Mouse (Mus musculus) testis, adult 2 months (tissue): ENCODE measurements around the gene P2rx3. TPM values are rescaled to one million over a fixed set of nuclear protein-coding genes. Genes with fewer than 3 reads are reported as not detected.

ENCODE experiments used
- H3K27ac ChIP-seq: fragments of 200-500 bp; 2 replicates; pipeline ENCODE4 v1.5.1; 2012; ENCODE audit warnings: low read depth, low read length; ENCODE audit not compliant: control insufficient read depth, insufficient read depth
- H3K27me3 ChIP-seq: fragments of 200-500 bp; 2 replicates; pipeline ENCODE4 v1.6.1; 2012; ENCODE audit warnings: mild to moderate bottlenecking, low read length, moderate library complexity; ENCODE audit not compliant: control insufficient read depth, insufficient read depth
- H3K36me3 ChIP-seq: fragments of 200-500 bp; 2 replicates; pipeline ENCODE4 v1.6.1; 2012; ENCODE audit warnings: mild to moderate bottlenecking, low read length; ENCODE audit not compliant: control insufficient read depth, insufficient read depth
- H3K4me1 ChIP-seq: fragments of 200-500 bp; 2 replicates; pipeline ENCODE4 v1.6.1; 2012; ENCODE audit warnings: low read length; ENCODE audit not compliant: control insufficient read depth, insufficient read depth
- H3K4me3 ChIP-seq: fragments of 200-500 bp; 2 replicates; pipeline ENCODE4 v1.5.1; 2012; ENCODE audit warnings: low read depth, mild to moderate bottlenecking, low read length, moderate library complexity, mixed read lengths; ENCODE audit not compliant: control insufficient read depth
- CTCF ChIP-seq: fragments of 200-500 bp; IDR thresholded peaks from 2 replicates; pipeline ENCODE4 v1.5.1; 2012; ENCODE audit warnings: low read depth, mild to moderate bottlenecking, inconsistent platforms, low read length, moderate library complexity; ENCODE audit not compliant: control insufficient read depth, insufficient read depth, insufficient replicate concordance
- POLR2A ChIP-seq: fragments of 200-500 bp; IDR thresholded peaks from 2 replicates; pipeline ENCODE4 v1.6.1; 2012; ENCODE audit warnings: low read depth, mild to moderate bottlenecking, inconsistent platforms, low read length, moderate library complexity; ENCODE audit not compliant: control insufficient read depth
- polyA plus RNA-seq: library from polyadenylated mRNA; depleted of rRNA; stranded (reverse); fragments of >200 nt; gene quantifications from 2 replicates; pipeline ENCODE4 v1.2.3, GENCODE M21; 2012

P2rx3 gene
- polyA plus RNA-seq, 1 experiment: 103 TPM

GRCm38 (mm10) chr2:85004341-85004740, 32.9 kb downstream of the P2rx3 start:
- H3K4me3 ChIP-seq: 0 out of 2 replicates have a peak overlapping the region, but pooled peaks have one; percentile 10
- no peaks in the 10 kb centered on the region for H3K4me1 ChIP-seq
- no peak for TF ChIP-seq POLR2A
- TF ChIP-seq CTCF: no peak
- H3K36me3 ChIP-seq: no peaks in the 10 kb centered on the region
- no peaks in the 10 kb centered on the region for H3K27me3 ChIP-seq
- no peak overlapping the region for H3K27ac ChIP-seq

DNA sequence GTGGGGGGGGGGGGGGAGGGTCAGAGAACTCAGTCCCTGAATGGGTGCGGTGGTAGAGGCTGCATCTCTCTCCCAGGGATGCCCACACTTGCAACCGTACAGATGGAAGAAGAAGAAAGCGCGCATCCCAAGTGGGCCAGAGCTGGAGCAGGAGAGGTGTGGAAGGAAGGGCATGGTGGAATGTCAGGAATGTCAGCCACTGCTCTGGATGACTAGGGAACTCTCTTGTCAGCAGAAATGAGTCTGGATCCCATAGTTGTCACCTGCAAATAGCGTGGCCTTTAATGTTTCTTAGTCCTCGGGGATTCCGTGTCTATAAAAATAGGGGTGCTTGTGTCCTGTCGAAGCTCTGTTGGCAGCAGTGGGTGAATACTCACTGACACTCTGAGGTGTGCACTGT, 34.7 kb downstream of the P2rx3 start:
- Histone ChIP-seq H3K27ac (no peak overlapping the region), H3K36me3 (no peaks in the 10 kb centered on the region), H3K27me3 (no peaks in the 10 kb centered on the region), H3K4me1 (no peaks in the 10 kb centered on the region), H3K4me3 (no peak overlapping the region)
- no peak for TF ChIP-seq CTCF
- TF ChIP-seq POLR2A: no peak

DNA sequence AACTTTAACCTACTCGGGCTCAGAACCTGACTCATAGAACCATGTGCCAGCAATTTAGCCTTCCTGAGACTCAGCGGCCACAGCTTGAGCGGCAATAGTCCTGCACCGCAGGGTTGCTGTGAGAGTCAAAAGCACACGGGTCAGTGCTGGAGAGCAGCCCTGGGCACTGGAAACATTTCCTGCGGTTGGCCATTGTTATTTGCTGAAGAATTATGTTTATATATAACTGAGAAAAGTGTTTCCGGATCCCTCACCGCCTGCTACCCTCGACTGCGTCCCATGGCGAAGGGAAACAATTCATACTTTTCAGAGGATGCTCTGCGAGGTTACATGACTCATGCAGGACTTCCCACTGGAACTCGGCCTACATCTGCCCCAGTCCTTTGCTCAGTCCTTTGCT, 35.8 kb downstream of the P2rx3 start:
- no peak for TF ChIP-seq POLR2A
- TF ChIP-seq CTCF: no peak
- no peaks in the 10 kb centered on the region for H3K36me3 ChIP-seq
- H3K27me3 ChIP-seq: no peaks in the 10 kb centered on the region
- H3K27ac ChIP-seq: no peak overlapping the region
- H3K4me3 ChIP-seq: no peak overlapping the region
- H3K4me1 ChIP-seq: no peaks in the 10 kb centered on the region

GRCm38 (mm10) chr2:84999486-85000181, 37.6 kb downstream of the P2rx3 start:
- H3K36me3 ChIP-seq: no peaks in the 10 kb centered on the region
- TF ChIP-seq POLR2A (no peak), CTCF (no peak)
- H3K27me3 ChIP-seq: no peaks in the 10 kb centered on the region
- H3K4me3 ChIP-seq: no peak overlapping the region
- H3K27ac ChIP-seq: no peak overlapping the region
- H3K4me1 ChIP-seq: no peaks in the 10 kb centered on the region

DNA sequence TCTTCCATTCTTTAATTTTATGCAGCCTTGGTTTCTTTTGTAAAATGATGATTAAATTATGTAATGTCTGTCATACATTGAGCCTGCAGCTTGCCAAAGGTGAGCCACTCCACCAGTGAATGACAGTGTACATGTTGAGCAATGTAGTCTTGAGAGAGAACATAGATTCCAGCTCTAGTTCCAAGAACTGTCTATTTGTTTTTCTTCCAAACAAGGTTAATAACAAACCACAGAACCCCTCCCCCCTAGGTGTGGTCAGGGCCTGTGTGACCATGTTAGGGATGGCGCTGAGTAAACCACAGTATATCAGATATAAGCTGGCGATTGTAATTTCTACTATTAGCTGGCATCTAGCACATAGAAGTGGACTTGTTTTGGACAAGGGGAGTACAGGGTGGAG, 40.9 kb downstream of the P2rx3 start:
- no peaks in the 10 kb centered on the region for H3K27me3 ChIP-seq
- no peaks in the 10 kb centered on the region for H3K4me1 ChIP-seq
- H3K36me3 ChIP-seq: no peaks in the 10 kb centered on the region
- H3K27ac ChIP-seq: no peak overlapping the region
- no peak overlapping the region for H3K4me3 ChIP-seq
- TF ChIP-seq POLR2A (no peak), CTCF (no peak)

- no peak within 1 kb of the TSS for H3K4me3 ChIP-seq
- no peaks in the 10 kb centered on the region for H3K4me1 ChIP-seq
- no peaks in the 10 kb centered on the region for H3K36me3 ChIP-seq
- no peak within 1 kb of the TSS for H3K27ac ChIP-seq
- TF ChIP-seq CTCF: no peak
- TF ChIP-seq POLR2A: no peak
- H3K27me3 ChIP-seq: no peaks in the 10 kb centered on the region
These were observed 49.3 kb downstream of the P2rx3 start, which contains the start of gene Prg3 for GRCm38 (mm10) chr2:84987930-84988329. TSS of gene Prg3 (plus strand) at chr2:84988215.

GRCm38 (mm10) chr2:84980188-84980587, 57.1 kb downstream of the P2rx3 start, which contains the start of gene Prg2:
TSS of gene Prg2 (plus strand) at chr2:84980461.
- H3K4me1 ChIP-seq: no peaks in the 10 kb centered on the region
- no peak within 1 kb of the TSS for H3K27ac ChIP-seq
- TF ChIP-seq CTCF (no peak), POLR2A (no peak)
- H3K27me3 ChIP-seq: no peaks in the 10 kb centered on the region
- H3K4me3 ChIP-seq: no peak within 1 kb of the TSS
- H3K36me3 ChIP-seq: no peaks in the 10 kb centered on the region
